Mouse (Mus musculus) brain, embryonic 14.5 days (tissue): ENCODE results near the gene Mrpl43. TPM values are rescaled to one million over a fixed set of nuclear protein-coding genes. Genes with fewer than 3 reads are reported as not detected.
A peak's percentile ranks its signal among the peaks of the same experiment; 100 is the strongest.
"Not testable (repeated sequence)": the region's sequence is repeated elsewhere in the genome, so short reads cannot be mapped to it uniquely, and the experiment has no call there.

Experiments
- DNase-seq: peaks from one replicate; pipeline ENCODE4 v3.0.0-alpha.2; 2011; ENCODE audit warnings: low read depth
- CTCF ChIP-seq: fragments of 200-500 bp; IDR thresholded peaks from 2 replicates; pipeline ENCODE4 v1.5.1; 2012; ENCODE audit warnings: inconsistent platforms, mild to moderate bottlenecking, moderate library complexity, borderline replicate concordance; ENCODE audit not compliant: insufficient read depth, insufficient read length; ENCODE audit errors: extremely low read depth
- POLR2A ChIP-seq: fragments of 200-500 bp; IDR thresholded peaks from 2 replicates; pipeline ENCODE4 v1.6.1; 2012; ENCODE audit warnings: mild to moderate bottlenecking, inconsistent platforms, borderline replicate concordance; ENCODE audit not compliant: poor library complexity, insufficient read depth, insufficient read length, severe bottlenecking; ENCODE audit errors: extremely low read depth
- polyA plus RNA-seq: library from polyadenylated mRNA; depleted of rRNA; stranded (reverse); fragments of >200 nt; gene quantifications from 2 replicates; pipeline ENCODE4 v1.2.3, GENCODE M21; 2012; rRNA removed

Gene Mrpl43
- polyA plus RNA-seq, result 96.2 and 115 TPM in 2 replicates

DNA sequence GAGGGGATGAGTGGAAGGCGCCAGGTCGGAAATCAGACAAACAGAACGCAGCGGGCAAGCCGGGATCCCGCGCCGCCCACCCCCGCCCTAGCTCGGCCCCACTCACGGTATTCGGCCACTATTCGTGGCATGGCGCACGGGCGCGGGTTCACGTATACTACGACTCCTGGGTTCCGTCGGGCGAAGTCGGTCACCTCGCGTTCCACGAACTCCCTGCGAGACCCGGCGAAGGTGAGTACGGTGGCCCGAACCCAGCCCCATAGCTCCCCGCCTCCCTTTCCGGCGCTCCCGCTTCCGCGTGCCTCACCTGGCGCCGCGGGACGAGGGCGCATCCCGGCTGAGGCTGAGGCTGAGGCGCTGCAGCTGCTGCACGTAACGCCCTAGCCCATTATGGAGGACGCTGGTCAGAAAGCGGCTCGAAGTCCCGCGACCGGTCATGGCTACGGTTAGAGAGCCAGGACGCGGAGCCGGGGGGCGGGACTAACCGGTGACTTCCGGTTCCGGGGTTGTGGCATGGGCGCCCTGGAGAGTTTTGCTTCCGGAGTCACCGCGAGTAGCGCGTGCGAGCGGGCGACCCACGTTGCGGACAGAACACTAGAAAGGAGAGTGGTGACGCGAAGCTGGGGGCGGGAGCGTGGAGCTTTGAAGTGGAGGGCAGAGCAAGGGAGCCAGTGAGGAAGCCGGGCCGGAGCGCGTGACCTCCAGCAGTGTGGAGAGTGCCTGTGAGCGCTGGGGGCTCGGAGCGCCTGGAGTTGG lies at the start of gene Mrpl43:
TSS of gene Mrpl43 (minus strand) at position 486 of the 756 bp plus-strand sequence.
- TF ChIP-seq POLR2A, result no peak
- no peak for TF ChIP-seq CTCF
- DNase-seq, result peak; percentile 95

- TF ChIP-seq CTCF (no peak), POLR2A (no peak)
- no peak for DNase-seq
Observed at GRCm38 (mm10) chr19:45054892-45055690, 48.8 kb upstream of the Mrpl43 start.

DNA sequence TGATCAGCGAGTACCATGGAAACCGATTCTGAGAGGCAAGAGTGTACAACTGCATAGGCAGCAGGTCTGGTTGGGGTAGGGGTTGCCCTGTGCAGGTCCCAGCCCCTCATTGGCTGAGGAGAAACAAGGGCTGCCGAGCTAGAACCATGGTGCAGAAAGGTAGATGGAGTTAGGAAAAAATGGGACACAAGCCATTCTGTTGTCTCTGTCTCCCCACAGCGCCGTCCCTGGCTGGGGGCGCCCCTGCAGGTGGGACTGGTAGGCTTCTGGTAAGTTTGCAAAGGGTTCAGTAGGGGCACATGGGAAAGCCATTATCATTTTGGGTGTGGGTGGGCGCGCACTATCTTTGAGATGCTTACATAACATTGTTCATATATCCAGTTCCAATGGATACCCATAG lies 47.2 kb upstream of the Mrpl43 start:
- DNase-seq, result no peak
- TF ChIP-seq CTCF (no peak), POLR2A (no peak)

GRCm38 (mm10) chr19:45049523-45049922 lies 43.3 kb upstream of the Mrpl43 start:
- DNase-seq, result no peak
- TF ChIP-seq POLR2A (no peak), CTCF (no peak)

GRCm38 (mm10) chr19:45048644-45049365 lies 42.6 kb upstream of the Mrpl43 start:
- TF ChIP-seq CTCF, result no peak
- TF ChIP-seq POLR2A, result no peak
- DNase-seq, result no peak

DNA sequence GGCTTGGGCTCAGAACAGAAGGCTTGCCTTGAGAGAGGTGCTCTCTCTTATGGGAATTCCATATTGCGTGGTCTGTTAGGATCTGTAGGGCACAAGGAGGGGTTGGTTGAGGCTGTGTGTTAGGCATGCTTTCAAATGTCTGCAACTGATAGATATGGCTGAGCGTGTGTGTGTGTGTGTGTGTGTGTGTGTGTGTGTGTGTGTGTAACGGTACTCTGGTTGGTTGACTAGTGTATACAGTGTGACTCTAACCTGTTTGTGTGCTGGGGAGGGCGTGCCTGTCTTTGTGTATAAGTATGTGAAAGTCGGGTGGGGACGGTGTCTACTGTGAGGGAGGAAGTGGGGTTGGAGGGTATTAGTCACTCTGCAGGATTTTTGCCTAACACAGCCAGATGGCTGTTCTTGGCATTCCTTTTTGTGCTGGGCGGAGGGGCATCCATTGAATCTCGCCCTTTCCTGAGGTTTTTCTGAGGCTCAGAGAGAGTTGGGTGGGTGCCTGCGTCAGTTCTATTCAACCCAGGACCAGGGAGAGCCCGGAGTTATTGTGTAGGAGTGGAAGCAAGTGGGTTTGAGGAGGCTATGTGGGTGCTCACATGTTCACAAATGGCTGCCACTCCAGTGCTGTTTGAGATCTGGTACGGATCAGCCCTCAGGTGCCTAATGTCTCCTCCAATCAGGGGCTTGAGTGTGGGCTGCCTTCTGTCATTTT lies 41.8 kb upstream of the Mrpl43 start:
- no peak for TF ChIP-seq CTCF
- no peak for TF ChIP-seq POLR2A
- peak; percentile 70 for DNase-seq

GRCm38 (mm10) chr19:45047417-45047934 lies 41.2 kb upstream of the Mrpl43 start, which contains the start of gene Sfxn3:
TSS of gene Sfxn3 (plus strand) at chr19:45047503.
- DNase-seq, result peak; percentile 95
- peak; percentile 50; the same call in 1 of the 2 replicates for TF ChIP-seq POLR2A
- TF ChIP-seq CTCF, result peak; percentile 72

DNA sequence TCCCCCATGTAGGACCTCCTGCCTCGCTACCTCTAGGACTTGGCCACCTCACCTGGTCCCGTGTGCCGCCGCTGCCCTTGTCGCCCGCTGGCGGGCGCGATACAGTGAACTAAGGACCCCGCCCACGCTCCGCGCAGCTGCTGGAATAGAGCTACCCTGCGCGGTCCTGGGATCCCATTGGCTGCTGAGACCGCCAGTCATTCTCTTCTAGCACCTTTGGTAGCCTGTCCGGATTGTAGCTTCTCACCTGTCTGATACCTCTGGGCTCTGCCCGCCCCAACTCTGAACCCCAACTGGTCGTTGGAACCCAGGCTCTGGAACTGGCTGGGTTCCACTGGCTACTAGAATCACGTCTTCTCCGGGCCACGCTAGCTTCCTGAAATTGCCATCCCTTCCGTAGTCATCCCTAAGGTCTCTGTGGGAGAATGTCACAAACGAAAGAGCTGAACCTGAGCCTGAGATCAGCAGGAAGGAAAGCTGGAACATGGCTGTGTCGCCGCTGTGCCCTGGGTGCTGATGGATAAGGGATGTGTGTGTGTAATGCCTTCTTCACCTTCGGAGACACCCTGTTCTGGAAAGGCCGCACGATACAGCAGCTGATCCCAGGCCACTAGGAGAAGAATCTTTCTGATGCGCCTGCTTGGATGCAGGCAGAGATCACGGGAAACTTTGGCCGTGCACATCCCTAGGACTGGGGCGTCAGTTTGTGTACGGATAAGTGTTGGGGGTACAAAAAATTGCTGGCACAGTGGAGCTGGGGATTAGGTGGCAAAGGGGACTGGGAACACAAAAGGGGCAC lies 40.5 kb upstream of the Mrpl43 start:
- no peak for TF ChIP-seq POLR2A
- no peak for TF ChIP-seq CTCF

DNA sequence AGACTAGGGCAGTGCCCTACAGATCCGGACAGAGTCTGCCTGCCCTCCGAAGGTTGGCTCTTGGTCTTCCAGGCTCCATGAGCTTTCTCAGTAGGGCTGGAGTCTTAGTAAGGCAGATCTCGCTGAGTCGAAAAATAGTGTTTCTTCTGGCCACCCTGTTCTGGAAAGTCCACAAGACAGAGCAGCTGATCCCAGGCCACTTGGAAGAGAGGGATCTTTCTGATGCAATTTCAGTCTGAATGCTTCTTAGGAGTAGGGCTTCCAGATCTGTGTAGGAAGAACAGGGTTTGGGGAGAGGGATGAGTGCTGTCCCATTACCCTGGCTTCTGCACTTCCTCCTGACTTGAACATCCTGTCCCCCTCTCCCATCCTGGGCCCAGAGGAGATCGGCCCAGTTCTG lies 39.4 kb upstream of the Mrpl43 start, which contains the start of gene Pdzd7:
TSS of gene Pdzd7 (minus strand) at position 67 of the 400 bp plus-strand sequence.
- DNase-seq, result no peak
- TF ChIP-seq POLR2A, result no peak

More for the DNA sequence above, 40.5 kb upstream of the Mrpl43 start:
- DNase-seq, result peak; percentile 93

DNA sequence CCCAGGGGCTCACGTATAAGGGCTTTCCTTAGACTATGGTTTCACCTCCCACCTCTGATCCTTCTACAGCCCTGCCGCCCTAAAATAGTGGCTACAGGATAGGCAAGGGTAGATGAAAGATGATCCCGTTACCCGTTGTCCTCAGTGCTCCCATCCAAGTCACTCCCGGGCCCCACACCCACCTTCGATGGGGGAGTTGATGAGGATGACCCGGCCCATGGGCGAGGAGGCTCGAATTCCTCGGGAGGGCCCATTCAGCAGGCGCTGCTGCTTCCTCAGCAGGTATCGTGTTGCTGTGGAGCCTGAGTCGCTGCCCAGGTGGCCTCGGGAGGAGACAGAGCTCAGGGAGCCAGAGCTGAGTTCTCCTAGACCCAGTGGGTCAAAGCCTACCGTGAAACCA lies 39.0 kb upstream of the Mrpl43 start:
- TF ChIP-seq CTCF (no peak), POLR2A (no peak)
- no peak for DNase-seq

DNA sequence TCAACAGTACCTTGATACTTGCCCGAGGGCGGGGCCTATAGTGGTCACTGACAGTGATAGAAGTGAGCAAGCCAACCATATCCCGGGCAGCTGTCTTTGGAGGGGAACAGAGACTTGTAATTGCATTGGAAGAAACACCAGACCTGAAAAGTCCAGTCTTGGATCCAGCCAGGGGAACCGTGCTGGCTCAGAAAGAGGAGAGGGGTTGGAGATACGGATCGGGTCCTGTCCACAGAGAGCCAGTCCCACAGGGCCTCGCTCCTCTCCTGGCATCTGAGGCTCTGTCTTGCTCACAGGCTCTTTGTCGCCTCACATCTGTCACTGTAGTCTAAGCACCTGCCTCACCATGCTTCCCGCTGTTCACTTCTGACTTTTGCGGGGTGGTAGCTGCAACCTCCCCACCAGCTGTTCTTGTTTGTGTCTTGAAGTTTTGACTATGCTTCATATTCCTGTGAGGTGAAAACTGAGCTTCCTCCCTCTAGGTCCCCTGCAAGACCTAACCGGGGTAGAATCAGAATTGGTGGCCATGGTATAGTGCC lies 38.2 kb upstream of the Mrpl43 start:
- no peak for DNase-seq
- TF ChIP-seq CTCF (no peak), POLR2A (no peak)

GRCm38 (mm10) chr19:45040214-45040613 lies 34.0 kb upstream of the Mrpl43 start:
- DNase-seq, result no peak
- TF ChIP-seq CTCF (no peak), POLR2A (no peak)

- not testable (repeated sequence) for DNase-seq
Observed at GRCm38 (mm10) chr19:45038198-45038597, 32.0 kb upstream of the Mrpl43 start.
